Mouse (Mus musculus): ENCODE measurements around the gene Ehd4. TPM values are rescaled to one million over a fixed set of nuclear protein-coding genes. Genes with fewer than 3 reads are reported as not detected.

The Ehd4 gene
- total and polyA plus RNA-seq, 3 experiments, result 15.8 to 35.5 TPM; not detected in 1

GRCm38 (mm10) chr2:120141671-120142070 lies 12.7 kb downstream of the Ehd4 start:
- Histone ChIP-seq H3K4me1 (ENCODE audit: control insufficient read depth in 1 of 2, insufficient read depth in 2 of 2, low read length in 2 of 2) (no peaks in the 10 kb centered on the region), H3K4me3 (ENCODE audit: control insufficient read depth in 1 of 2, insufficient read depth in 1 of 2, low read depth in 2 of 2, low read length in 2 of 2) (no peak overlapping the region), H3K27ac (ENCODE audit: control insufficient read depth, low read depth, low read length) (no peak overlapping the region), H3K79me2 (ENCODE audit: control insufficient read depth, insufficient read depth, low read length, poor library complexity) (peaks cover 3% of the 10 kb centered on the region; the same call in 1 of the 2 replicates), H3K27me3 (ENCODE audit: control insufficient read depth in 1 of 2, insufficient read depth in 2 of 2, low read length in 2 of 2) (no peaks in the 10 kb centered on the region), H3K9ac (ENCODE audit: control insufficient read depth, low read depth, low read length, poor library complexity, severe bottlenecking) (no peak overlapping the region), H3K9me3 (replicated peaks; ENCODE audit: insufficient read depth, low read length) (no peaks in the 10 kb centered on the region), H3K36me3 (ENCODE audit: control insufficient read depth in 1 of 2, insufficient read depth in 2 of 2, low read length in 2 of 2) (peaks cover 0 to 1% of the 10 kb centered on the region in 2 experiments; a peak in 1 of 4 replicates)
- DNase-seq (ENCODE audit: low read depth, low spot score), result no peak
- TF ChIP-seq ZKSCAN1 (IDR thresholded peaks at IDR 0.05; ENCODE audit: low read depth, low read length), result no peak
- no peak for TF ChIP-seq MYC (IDR thresholded peaks at IDR 0.05; ENCODE audit: low read depth, low read length)
- TF ChIP-seq ZNF384 (IDR thresholded peaks at IDR 0.05; ENCODE audit: low read depth, low read length), result no peak
- TF ChIP-seq POLR2AphosphoS5 (IDR thresholded peaks at IDR 0.05; ENCODE audit: borderline replicate concordance, low read depth, low read length), result no peak
- no peak for TF ChIP-seq MAX (IDR thresholded peaks at IDR 0.05; ENCODE audit: low read length)
- no peak for TF ChIP-seq SMC3 (IDR thresholded peaks at IDR 0.05; ENCODE audit: low read depth, low read length)
- TF ChIP-seq ZMIZ1 (IDR thresholded peaks at IDR 0.05; ENCODE audit: low read depth, low read length), result no peak
- no peak for TF ChIP-seq NRF1 (IDR thresholded peaks at IDR 0.05; ENCODE audit: insufficient read depth, low read depth, low read length, poor library complexity, severe bottlenecking)
- TF ChIP-seq ELF1 (IDR thresholded peaks at IDR 0.05; ENCODE audit: low read depth, low read length), result no peak
- no peak for TF ChIP-seq ZC3H11A (IDR thresholded peaks at IDR 0.05; ENCODE audit: low read depth, low read length)
- no peak for TF ChIP-seq MYB (IDR thresholded peaks at IDR 0.05; ENCODE audit: low read depth, low read length)
- no peak for TF ChIP-seq RAD21 (IDR thresholded peaks at IDR 0.05; ENCODE audit: low read depth, low read length)
- no peak for TF ChIP-seq CHD2 (IDR thresholded peaks at IDR 0.05; ENCODE audit: low read length)
- no peak for TF ChIP-seq MAZ (IDR thresholded peaks at IDR 0.05; ENCODE audit: low read depth, low read length)

- no peak for TF ChIP-seq MEF2A (IDR thresholded peaks at IDR 0.05; ENCODE audit: extremely low read depth, insufficient replicate concordance, low read depth, low read length, poor library complexity, severe bottlenecking)
- no peak for TF ChIP-seq TAL1 (IDR thresholded peaks at IDR 0.05; ENCODE audit: low read length)
- no peak for TF ChIP-seq ETS1 (IDR thresholded peaks at IDR 0.05; ENCODE audit: low read depth, low read length)
- no peak for TF ChIP-seq GATA1 (IDR thresholded peaks at IDR 0.05; ENCODE audit: low read depth, low read length)
- no peak for TF ChIP-seq ZKSCAN1 (IDR thresholded peaks at IDR 0.05; ENCODE audit: low read depth, low read length)
- no peak for TF ChIP-seq NRF1 (IDR thresholded peaks at IDR 0.05; ENCODE audit: insufficient read depth, low read depth, low read length, poor library complexity, severe bottlenecking)
- no peak for DNase-seq (ENCODE audit: low read depth, low spot score)
- Histone ChIP-seq H3K9me3 (replicated peaks; ENCODE audit: insufficient read depth, low read length) (no peaks in the 10 kb centered on the region), H3K27ac (ENCODE audit: control insufficient read depth, low read depth, low read length) (no peak overlapping the region), H3K79me2 (ENCODE audit: control insufficient read depth, insufficient read depth, low read length, poor library complexity) (peaks cover 3% of the 10 kb centered on the region; the same call in 1 of the 2 replicates), H3K27me3 (ENCODE audit: control insufficient read depth in 1 of 2, insufficient read depth in 2 of 2, low read length in 2 of 2) (no peaks in the 10 kb centered on the region), H3K9ac (ENCODE audit: control insufficient read depth, low read depth, low read length, poor library complexity, severe bottlenecking) (no peak overlapping the region), H3K4me1 (ENCODE audit: control insufficient read depth in 1 of 2, insufficient read depth in 2 of 2, low read length in 2 of 2) (no peaks in the 10 kb centered on the region), H3K36me3 (ENCODE audit: control insufficient read depth in 1 of 2, insufficient read depth in 2 of 2, low read length in 2 of 2) (peaks cover 1 to 2% of the 10 kb centered on the region in 2 experiments; a peak in 2 of 4 replicates), H3K4me3 (ENCODE audit: control insufficient read depth in 1 of 2, insufficient read depth in 1 of 2, low read depth in 2 of 2, low read length in 2 of 2) (no peak overlapping the region)
Observed at GRCm38 (mm10) chr2:120140326-120140725, 14.1 kb downstream of the Ehd4 start.
